Comparison of ENCODE assay signal across 21 mouse cellular contexts in genomic region chr10:83760535-83760934, GRCm38 (mm10). TPM values are rescaled to one million over a fixed set of nuclear protein-coding genes. Genes with fewer than 3 reads are reported as not detected.
DNase-seq lines count a peak whose midpoint lies in the region; ATAC-seq and TF ChIP-seq lines count a peak whose summit lies in the region.
"Had no signal": no experiment of that assay in that cellular context is flagged by ENCODE, and none has a peak within 500 bp of the region (broad histone marks: within the 10 kb centered on the region; RNA-seq: fewer than 3 reads in every experiment).

No protein-coding gene starts in this region.

- no peak for DNase-seq in kidney, adult 18-20 months
- DNase-seq in lung, embryonic 14.5 days, result peak; percentile 81
- no peak for DNase-seq in lung, adult 2 months
- DNase-seq in R1 (ENCODE audit: low read depth, low spot score) (peak; percentile 30), ZHBTc4 (ENCODE audit: low read depth, low spot score) (peak; percentile 19)
- no peak for DNase-seq in liver, embryonic 11.5 days (ENCODE audit: low spot score)
- DNase-seq: adrenal gland, postnatal 10 days; cerebellum, adult 2 months; cerebellum, postnatal 25 days; gastrocnemius, postnatal 36 days; left cerebral cortex, postnatal 4 days; lung, postnatal 14 days; retina, postnatal 1 day; right cerebral cortex, postnatal 25 days; spleen, adult 18-20 months had no signal

- 38% methylated on average over 2 of the region's 2 CpGs for WGBS in kidney, embryonic 15.5 days
- WGBS in lung, embryonic 14.5 days, result 28% methylated on average over 2 of the region's 2 CpGs
- WGBS in lung, adult 2 months, result 50% methylated on average over 2 of the region's 2 CpGs
- WGBS in liver, embryonic 11.5 days, result 84% methylated on average over 2 of the region's 2 CpGs

- H3K4me2 ChIP-seq in kidney, embryonic 15.5 days, result no peak overlapping the region
- no peak overlapping the region for H3K4me2 ChIP-seq in lung, embryonic 14.5 days
- H3K4me2 ChIP-seq in liver, embryonic 11.5 days, result no peak overlapping the region
- H3K4me2 ChIP-seq: embryonic facial prominence, embryonic 12.5 days; liver, embryonic 12.5 days; midbrain, embryonic 13.5 days; neural tube, embryonic 12.5 days had no signal

- no peak for TF ChIP-seq CTCF in lung, embryonic 14.5 days (IDR thresholded peaks at IDR 0.05; ENCODE audit: low read depth)
- no peak for TF ChIP-seq CTCF in lung, adult 2 months (IDR thresholded peaks at IDR 0.05; ENCODE audit: insufficient read depth, low read length)

- 0 out of 2 replicates have a peak, but pooled peaks have one; percentile 29 for ATAC-seq in kidney, embryonic 15.5 days (replicated peaks; ENCODE audit: low FRiP score)
- ATAC-seq in lung, embryonic 14.5 days (ENCODE audit: insufficient read depth), result peak; percentile 65; the same call in 1 of the 2 replicates
- no peak for ATAC-seq in liver, embryonic 11.5 days (replicated peaks; ENCODE audit: low FRiP score)
- ATAC-seq: hindbrain, postnatal 0 days; liver, embryonic 12.5 days; midbrain, embryonic 13.5 days had no signal

- no peak overlapping the region for H3K9ac ChIP-seq in kidney, embryonic 15.5 days
- H3K9ac ChIP-seq in lung, embryonic 14.5 days, result no peak overlapping the region
- H3K9ac ChIP-seq in liver, embryonic 11.5 days (ENCODE audit: low read depth, low read length), result no peak overlapping the region
- H3K9ac ChIP-seq: embryonic facial prominence, embryonic 12.5 days; liver, embryonic 12.5 days; midbrain, embryonic 13.5 days; neural tube, embryonic 12.5 days had no signal

- no peaks in the 10 kb centered on the region for H3K27me3 ChIP-seq in kidney, embryonic 15.5 days
- H3K27me3 ChIP-seq in lung, embryonic 14.5 days (ENCODE audit: insufficient read depth, low read length), result no peaks in the 10 kb centered on the region
- H3K27me3 ChIP-seq in liver, embryonic 11.5 days (replicated peaks; ENCODE audit: control insufficient read depth, insufficient read depth, low read length), result no peaks in the 10 kb centered on the region
- H3K27me3 ChIP-seq: embryonic facial prominence, embryonic 12.5 days; liver, embryonic 12.5 days; midbrain, embryonic 13.5 days; neural tube, embryonic 12.5 days had no signal

- no peaks in the 10 kb centered on the region for H3K9me3 ChIP-seq in kidney, embryonic 15.5 days (replicated peaks)
- no peaks in the 10 kb centered on the region for H3K9me3 ChIP-seq in lung, embryonic 14.5 days (ENCODE audit: low read depth, low read length)
- no peaks in the 10 kb centered on the region for H3K9me3 ChIP-seq in liver, embryonic 11.5 days (ENCODE audit: control insufficient read depth, low read length)
- H3K9me3 ChIP-seq: liver, embryonic 12.5 days; midbrain, embryonic 13.5 days had no signal

- H3K36me3 ChIP-seq in kidney, embryonic 15.5 days, result peaks cover 7% of the 10 kb centered on the region; the same call in 1 of the 2 replicates
- H3K36me3 ChIP-seq in lung, embryonic 14.5 days (ENCODE audit: insufficient read depth), result no peaks in the 10 kb centered on the region
- H3K36me3 ChIP-seq in liver, embryonic 11.5 days (ENCODE audit: control insufficient read depth, insufficient read depth, low read length), result no peaks in the 10 kb centered on the region
- H3K36me3 ChIP-seq: embryonic facial prominence, embryonic 12.5 days; liver, embryonic 12.5 days; midbrain, embryonic 13.5 days; neural tube, embryonic 12.5 days had no signal

- H3K27ac ChIP-seq in kidney, embryonic 15.5 days, result no peak overlapping the region; the same call in 1 of the 2 replicates
- peak overlapping the region; percentile 59 for H3K27ac ChIP-seq in lung, embryonic 14.5 days (ENCODE audit: low read depth)
- H3K27ac ChIP-seq in liver, embryonic 11.5 days (ENCODE audit: low read depth, low read length), result no peak overlapping the region
- H3K27ac ChIP-seq: embryonic facial prominence, embryonic 12.5 days; hindbrain, postnatal 0 days; liver, embryonic 12.5 days; midbrain, embryonic 13.5 days; neural tube, embryonic 12.5 days had no signal

- peaks cover 21% of the 10 kb centered on the region for H3K4me1 ChIP-seq in kidney, embryonic 15.5 days
- peaks cover 16% of the 10 kb centered on the region for H3K4me1 ChIP-seq in lung, embryonic 14.5 days (ENCODE audit: insufficient read depth)
- H3K4me1 ChIP-seq in lung, adult 2 months (ENCODE audit: control insufficient read depth, insufficient read depth, low read length), result no peaks in the 10 kb centered on the region
- no peaks in the 10 kb centered on the region for H3K4me1 ChIP-seq in liver, embryonic 11.5 days (replicated peaks; ENCODE audit: control insufficient read depth, insufficient read depth, low read length)
- H3K4me1 ChIP-seq: embryonic facial prominence, embryonic 12.5 days; liver, embryonic 12.5 days; neural tube, embryonic 12.5 days had no signal

- no peak for TF ChIP-seq POLR2A in lung, adult 2 months (IDR thresholded peaks at IDR 0.05; ENCODE audit: borderline replicate concordance, extremely low read depth, low read depth, low read length)

- H3K4me3 ChIP-seq in kidney, embryonic 15.5 days (replicated peaks), result no peak overlapping the region
- no peak overlapping the region for H3K4me3 ChIP-seq in lung, embryonic 14.5 days (ENCODE audit: low read depth, low read length)
- H3K4me3 ChIP-seq in lung, adult 2 months (replicated peaks; ENCODE audit: extremely low read depth, low read depth, low read length), result no peak overlapping the region
- H3K4me3 ChIP-seq in liver, embryonic 11.5 days (ENCODE audit: low read depth, low read length), result no peak overlapping the region
- H3K4me3 ChIP-seq: embryonic facial prominence, embryonic 12.5 days; liver, embryonic 12.5 days; midbrain, embryonic 13.5 days; neural tube, embryonic 12.5 days had no signal

RNA-seq across cellular contexts. Expression of gene 1500009L16Rik, which starts 37.9 kb away (rescaled TPM):
- polyA plus RNA-seq in kidney, embryonic 15.5 days (2015; fragmentation: Nextera tagmentation; extraction: Ambion mirVana), result 36.3 and 36.6 TPM in 2 replicates
- 32.1 and 35.3 TPM in 2 replicates for polyA plus RNA-seq in lung, embryonic 14.5 days (2014; fragmentation: Nextera tagmentation; extraction: Ambion mirVana)
- 2.0 and 2.2 TPM in 2 replicates for polyA plus RNA-seq in lung, adult 2 months (2012; rRNA removed)
- 7.8 and 10.0 TPM in 2 replicates for polyA plus RNA-seq in liver, embryonic 11.5 days (2014; fragmentation: Nextera tagmentation; extraction: Ambion mirVana)

Comparison
In these comparisons a context has a peak if more than half of its experiments do, and no peak if none do; other contexts are left out.
1. DNase-seq: peak in lung, embryonic 14.5 days (single experiment), R1 (single experiment) and ZHBTc4 (single experiment); none in kidney, adult 18-20 months (single experiment), lung, adult 2 months (single experiment) and liver, embryonic 11.5 days (single experiment).